Mouse (Mus musculus): ENCODE measurements around the gene Cxcl17. TPM values are rescaled to one million over a fixed set of nuclear protein-coding genes. Genes with fewer than 3 reads are reported as not detected.
A peak's percentile ranks its signal among the peaks of the same experiment; 100 is the strongest.
"Not testable (repeated sequence)": the region's sequence is repeated elsewhere in the genome, so short reads cannot be mapped to it uniquely, and the experiment has no call there.

The Cxcl17 gene
- total RNA-seq (2021) = not detected

DNA sequence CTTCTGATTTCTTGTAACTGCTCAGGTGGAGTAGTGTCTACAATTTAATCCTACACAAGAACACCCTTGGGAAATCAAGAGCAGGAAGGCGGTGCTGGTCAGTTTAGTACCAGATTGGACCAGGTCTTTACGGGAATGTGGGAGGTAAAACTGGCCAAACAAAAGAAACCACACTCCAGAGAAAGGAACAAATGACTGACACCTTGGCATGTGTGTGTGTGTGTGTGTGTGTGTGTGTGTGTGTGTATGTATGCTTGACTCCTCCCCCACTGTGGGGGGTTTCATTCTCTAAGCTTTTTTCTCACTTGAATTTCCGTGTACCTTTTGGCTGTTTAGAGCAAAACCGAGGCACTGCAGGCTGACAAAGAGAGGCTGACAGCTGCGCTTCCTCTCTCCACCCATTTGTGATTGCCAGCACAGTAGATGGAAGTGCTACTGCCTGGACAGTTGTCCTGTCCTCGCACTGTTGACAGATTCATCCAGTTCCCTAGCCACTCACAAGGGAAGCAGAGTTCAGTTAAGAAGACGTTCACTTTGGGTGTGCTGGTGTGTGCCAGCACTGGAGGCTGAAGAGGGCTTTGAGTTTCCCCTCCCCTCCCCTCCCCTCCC, at the start of gene Cxcl17:
Gene Cxcl17, minus strand, starts transcription at position 54 of the 609 bp plus-strand sequence.
- DNase-seq (ENCODE audit: low spot score) = no peak
- intact Hi-C loops (cut with DNase I) = no loop called here

- intact Hi-C loops (cut with DNase I); DNase-seq (ENCODE audit: low spot score): not testable (repeated sequence)
Observed at GRCm38 (mm10) chr7:25462033-25462337, 49.3 kb upstream of the Cxcl17 start.

GRCm38 (mm10) chr7:25461336-25462032, 48.8 kb upstream of the Cxcl17 start:
- intact Hi-C loops (cut with DNase I); DNase-seq (ENCODE audit: low spot score): not testable (repeated sequence)

- intact Hi-C loops (cut with DNase I) = no loop called here
- DNase-seq (ENCODE audit: low spot score) = no peak
Observed at GRCm38 (mm10) chr7:25452103-25452502, 39.4 kb upstream of the Cxcl17 start.

DNA sequence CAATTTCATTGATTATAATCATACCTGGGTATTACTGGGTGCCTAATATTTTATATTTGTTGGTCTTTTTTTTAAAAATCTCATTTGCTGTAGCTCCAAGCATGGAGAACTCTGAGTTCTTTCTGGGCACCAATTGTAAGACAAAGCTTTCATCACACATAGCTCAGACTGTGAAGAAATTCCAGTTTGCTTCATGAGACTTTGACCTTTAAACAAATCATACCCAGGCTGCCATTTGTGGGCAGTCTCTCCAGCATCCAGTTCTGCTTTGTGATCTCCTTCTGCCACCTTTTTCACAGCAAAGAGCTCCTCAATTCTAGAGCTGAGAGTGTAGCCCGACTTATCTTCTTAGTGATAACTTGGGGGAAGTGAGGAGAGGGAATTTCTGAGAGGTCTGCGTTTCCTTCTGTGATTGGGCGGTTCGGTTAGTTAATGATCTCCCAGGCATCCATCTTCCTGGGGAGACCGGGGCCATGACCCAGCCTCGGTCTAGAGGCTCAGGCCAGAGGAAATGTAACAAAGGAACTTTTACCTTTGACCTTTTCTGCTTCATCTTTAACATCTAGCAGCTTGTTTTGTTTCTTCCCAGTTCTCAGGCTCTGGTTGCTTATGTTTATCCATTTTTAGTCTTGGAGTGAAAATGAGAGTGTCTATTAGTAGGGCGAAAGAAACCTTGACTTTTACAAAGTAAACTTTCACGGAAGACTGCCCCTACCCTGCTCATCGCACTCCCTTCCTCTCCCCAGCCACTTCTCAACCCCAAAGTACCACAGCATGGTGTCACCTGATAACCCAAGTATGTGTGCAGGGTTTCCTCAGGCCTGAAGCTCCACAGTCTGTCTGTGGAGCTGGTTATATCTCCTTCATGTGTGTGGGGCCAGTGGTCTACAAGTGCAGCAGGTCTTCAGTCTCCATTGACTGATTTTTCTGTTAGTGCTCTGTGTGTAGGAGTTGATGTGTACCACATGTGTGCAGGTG, 37.5 kb upstream of the Cxcl17 start:
- no peak for DNase-seq (ENCODE audit: low spot score)
- intact Hi-C loops (cut with DNase I) = loop anchor here (10.0 kb wide), 1 partner anchor 645 kb away; no protein-coding TSS in a partner anchor

DNA sequence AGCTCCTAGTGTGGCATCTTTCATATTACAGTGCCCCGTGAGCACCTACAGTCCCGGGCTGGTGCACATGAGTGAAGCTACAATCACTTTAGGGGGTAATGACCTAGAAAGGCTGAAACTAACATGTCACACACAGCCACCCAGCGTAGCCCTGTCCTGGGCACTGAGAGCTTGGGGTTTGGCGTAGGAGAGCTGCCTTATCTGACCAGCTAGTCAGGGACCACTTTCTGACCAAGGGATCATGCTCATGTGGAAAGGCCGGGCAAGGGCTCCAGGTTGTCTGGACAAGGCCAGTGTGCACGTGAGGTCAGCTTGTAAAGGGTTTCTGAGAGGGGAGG, 28.1 kb upstream of the Cxcl17 start:
- intact Hi-C loops (cut with DNase I) = loop anchor here (10.0 kb wide), 1 partner anchor 636 kb away; no protein-coding TSS in a partner anchor
- DNase-seq (ENCODE audit: low spot score) = no peak

- intact Hi-C loops (cut with DNase I) = loop anchor here (10.0 kb wide), 1 partner anchor 635 kb away; no protein-coding TSS in a partner anchor
- no peak for DNase-seq (ENCODE audit: low spot score)
Observed at GRCm38 (mm10) chr7:25439978-25440815, 27.5 kb upstream of the Cxcl17 start.

- intact Hi-C loops (cut with DNase I) = no loop called here
- no peak for DNase-seq (ENCODE audit: low spot score)
Observed at GRCm38 (mm10) chr7:25439124-25439822, 26.6 kb upstream of the Cxcl17 start.

GRCm38 (mm10) chr7:25436704-25437103, 24.0 kb upstream of the Cxcl17 start:
- intact Hi-C loops (cut with DNase I) = no loop called here
- no peak for DNase-seq (ENCODE audit: low spot score)

DNA sequence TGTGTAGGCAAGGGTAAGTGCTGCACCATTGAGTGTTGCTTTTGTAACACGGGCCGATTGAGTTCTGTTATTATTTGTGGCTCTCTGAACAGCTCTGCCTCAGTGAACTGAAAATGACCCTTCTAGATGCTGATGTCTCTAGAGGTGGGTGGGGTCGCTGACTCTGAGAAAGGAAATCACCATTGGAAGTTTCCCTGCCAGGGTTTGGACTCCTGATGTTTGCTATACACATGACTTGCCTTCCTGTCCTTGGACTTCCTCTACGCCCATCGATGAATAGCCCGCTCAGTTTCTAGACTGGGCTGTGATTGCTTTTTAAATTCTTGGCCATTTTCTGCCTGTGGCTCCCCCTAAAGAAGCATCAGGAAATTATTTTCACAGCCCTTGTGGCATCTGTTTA, 23.5 kb upstream of the Cxcl17 start:
- intact Hi-C loops (cut with DNase I) = no loop called here
- peak; percentile 33 for DNase-seq (ENCODE audit: low spot score)

DNA sequence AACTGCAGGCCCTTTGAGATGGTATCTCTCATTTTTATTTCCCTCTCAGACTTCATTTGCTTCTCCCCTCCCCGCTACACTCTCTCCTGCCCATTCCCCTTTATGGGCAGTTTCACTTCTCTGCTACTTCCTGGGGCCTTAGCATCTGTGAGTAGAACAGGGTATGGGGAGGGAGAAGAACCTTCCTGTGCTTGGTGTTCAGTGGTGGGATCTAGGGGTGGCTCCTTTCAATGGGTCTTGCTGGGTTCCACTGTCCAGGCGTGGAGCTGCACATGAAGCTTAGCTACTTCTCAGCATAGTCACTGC, 22.8 kb upstream of the Cxcl17 start:
- intact Hi-C loops (cut with DNase I) = no loop called here

GRCm38 (mm10) chr7:25434654-25435545, 22.2 kb upstream of the Cxcl17 start:
- DNase-seq (ENCODE audit: low spot score) = no peak
- intact Hi-C loops (cut with DNase I) = no loop called here

More for the DNA sequence above, 22.8 kb upstream of the Cxcl17 start:
- DNase-seq (ENCODE audit: low spot score) = no peak

DNA sequence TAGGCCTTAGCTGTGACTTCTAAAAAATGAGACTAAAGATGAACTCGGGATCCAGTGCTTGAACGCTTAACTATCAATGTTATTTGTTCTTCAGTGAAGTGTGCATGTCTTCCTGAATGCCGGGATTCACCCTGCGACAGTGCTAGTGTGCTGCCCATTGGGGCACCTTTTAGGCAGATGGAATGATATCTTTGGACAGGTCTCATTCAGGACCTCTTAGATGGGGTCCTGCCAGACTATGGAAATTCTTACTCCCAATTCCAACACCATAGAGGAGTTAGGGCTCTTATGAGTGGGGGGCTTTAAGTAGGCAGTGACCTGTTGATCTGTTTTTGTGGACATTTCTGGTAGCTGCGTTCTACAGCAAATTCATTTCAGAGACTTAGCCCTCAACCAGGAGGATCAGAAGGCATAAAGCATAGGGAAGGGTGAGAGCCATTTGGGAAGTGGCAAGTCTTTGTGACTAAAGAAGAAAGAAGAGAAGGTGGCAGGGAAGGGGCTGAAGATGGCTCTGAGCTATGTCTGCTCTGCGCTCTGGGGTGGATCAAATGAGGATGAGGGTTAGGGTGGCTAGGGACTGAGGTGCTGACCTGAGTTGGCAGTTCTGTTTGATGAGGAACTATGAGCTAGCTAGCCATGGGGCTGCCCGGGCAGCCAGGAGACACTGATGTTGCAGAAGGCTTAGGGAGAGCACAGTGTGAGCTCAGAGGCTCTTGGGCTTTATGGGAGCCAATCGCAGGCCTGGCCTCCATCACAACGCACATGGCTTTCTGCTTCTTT, 21.3 kb upstream of the Cxcl17 start:
- DNase-seq (ENCODE audit: low spot score) = no peak
- intact Hi-C loops (cut with DNase I) = no loop called here

GRCm38 (mm10) chr7:25433007-25433541, 20.4 kb upstream of the Cxcl17 start:
- intact Hi-C loops (cut with DNase I) = no loop called here

GRCm38 (mm10) chr7:25432381-25432780, 19.7 kb upstream of the Cxcl17 start:
- no peak for DNase-seq (ENCODE audit: low spot score)
- intact Hi-C loops (cut with DNase I) = no loop called here

More at GRCm38 (mm10) chr7:25433007-25433541, 20.4 kb upstream of the Cxcl17 start:
- peak; percentile 16 for DNase-seq (ENCODE audit: low spot score)

DNA sequence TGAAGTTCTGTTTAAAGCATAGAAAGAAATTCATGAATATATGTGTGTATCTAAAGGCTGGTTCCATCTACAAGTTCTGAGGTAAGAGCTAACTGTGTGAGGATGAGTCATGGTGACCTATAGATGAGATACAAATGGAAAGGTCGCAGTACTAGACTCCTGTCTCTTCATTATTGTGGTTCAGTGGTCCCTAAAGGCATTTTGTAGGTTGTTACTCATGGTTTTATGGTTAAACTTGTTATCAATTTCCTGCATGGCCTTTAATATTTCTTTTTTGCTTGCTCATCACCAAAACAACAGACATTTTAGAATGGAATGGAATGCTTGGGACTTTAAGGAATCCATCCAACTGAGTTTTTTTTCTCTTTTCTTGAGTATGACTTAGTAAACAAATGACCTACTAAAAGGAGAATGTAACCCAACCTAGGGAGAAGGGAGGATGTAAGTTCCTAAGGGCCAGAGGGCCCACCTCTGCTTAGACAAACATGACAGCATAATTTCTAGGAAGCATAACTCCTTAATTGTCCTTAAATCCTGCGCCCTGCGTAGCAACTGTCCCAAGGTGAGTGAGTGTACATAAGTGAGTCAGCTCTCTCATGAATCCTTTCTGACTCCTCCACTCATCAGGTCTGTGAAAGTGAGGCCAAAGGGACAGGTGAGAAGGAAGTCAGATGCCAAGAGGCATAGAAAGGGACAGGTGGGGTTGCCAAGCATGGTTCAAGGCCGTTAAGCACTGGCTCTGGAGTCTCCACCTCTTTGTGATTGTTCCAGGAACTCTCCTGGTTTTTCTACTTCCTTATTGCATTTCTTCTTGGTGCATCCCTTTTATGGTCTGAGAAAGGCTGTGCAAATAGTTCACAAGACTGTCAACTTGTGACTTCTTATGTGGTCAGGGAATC, 17.4 kb upstream of the Cxcl17 start:
- intact Hi-C loops (cut with DNase I) = loop anchor here (5.0 kb wide), 1 partner anchor 167 kb away; no protein-coding TSS in a partner anchor
- no peak for DNase-seq (ENCODE audit: low spot score)
